Mouse (Mus musculus): ENCODE measurements around the gene Ruvbl2. TPM values are rescaled to one million over a fixed set of nuclear protein-coding genes. Genes with fewer than 3 reads are reported as not detected.

Ruvbl2 gene
- polyA plus RNA-seq, 1 experiment from 2014 or later: 137 TPM

DNA sequence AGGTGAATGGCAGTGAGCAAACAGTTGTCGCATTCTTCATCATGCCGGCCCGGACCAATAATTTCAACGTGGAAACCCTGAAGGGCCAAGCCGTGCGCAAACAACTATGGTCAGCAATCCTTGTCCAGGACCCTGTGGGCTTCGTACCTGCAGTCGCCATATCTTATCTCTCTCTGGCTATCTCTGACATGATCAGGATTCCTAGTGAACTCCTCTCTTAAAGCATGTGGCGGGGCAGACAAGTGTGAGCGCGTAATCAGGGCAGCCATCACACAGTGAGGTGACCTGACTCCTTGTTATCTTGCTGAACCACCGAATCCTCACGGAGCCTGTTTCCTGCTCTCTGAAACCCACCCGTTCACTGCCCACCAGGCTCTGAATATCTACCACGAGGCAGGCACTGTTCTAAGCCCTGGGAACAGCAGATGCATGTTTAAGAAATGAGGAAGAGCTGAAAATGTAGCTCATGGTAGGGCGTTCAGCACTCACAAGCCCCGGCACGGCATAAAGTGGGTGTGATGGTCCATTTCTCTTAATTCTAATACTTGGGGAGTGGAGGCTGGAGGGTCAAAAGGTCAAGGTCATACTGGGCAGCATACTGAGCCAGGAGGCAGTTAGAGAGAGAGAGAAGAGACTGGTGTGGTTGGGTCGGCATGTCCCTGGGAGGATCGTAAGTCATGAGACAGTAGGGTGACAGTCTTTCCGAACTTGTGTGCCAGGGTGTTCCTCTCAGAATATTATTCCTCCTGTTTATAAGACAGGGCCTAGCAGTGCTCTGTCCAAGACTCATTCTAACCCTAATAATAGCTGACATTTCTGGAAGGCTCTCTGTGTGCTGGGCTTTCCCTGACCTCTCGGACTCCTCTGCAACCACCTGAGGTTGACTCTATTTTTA, 5.9 kb upstream of the Ruvbl2 start:
- H3K36me3 ChIP-seq (ENCODE audit: control insufficient read depth, insufficient read depth): 0 out of 2 replicates have a peak, but pooled peaks cover 3% of the 10 kb centered on the region
- no peaks in the 10 kb centered on the region for H3K9me3 ChIP-seq (ENCODE audit: control insufficient read depth, low read length)
- H3K9ac ChIP-seq (replicated peaks; ENCODE audit: low read depth, low read length): no peak overlapping the region
- no peaks in the 10 kb centered on the region for H3K27me3 ChIP-seq (replicated peaks; ENCODE audit: control insufficient read depth, insufficient read depth, low read length)
- H3K27ac ChIP-seq (ENCODE audit: low read length): no peak overlapping the region
- no peak for ATAC-seq
- no peak overlapping the region for H3K4me3 ChIP-seq (replicated peaks; ENCODE audit: low read length)
- WGBS: 90% methylated on average over 22 of the region's 22 CpGs
- H3K4me1 ChIP-seq (replicated peaks; ENCODE audit: control insufficient read depth, insufficient read depth, low read length): no peaks in the 10 kb centered on the region
- no peak overlapping the region for H3K4me2 ChIP-seq (ENCODE audit: low read length)

DNA sequence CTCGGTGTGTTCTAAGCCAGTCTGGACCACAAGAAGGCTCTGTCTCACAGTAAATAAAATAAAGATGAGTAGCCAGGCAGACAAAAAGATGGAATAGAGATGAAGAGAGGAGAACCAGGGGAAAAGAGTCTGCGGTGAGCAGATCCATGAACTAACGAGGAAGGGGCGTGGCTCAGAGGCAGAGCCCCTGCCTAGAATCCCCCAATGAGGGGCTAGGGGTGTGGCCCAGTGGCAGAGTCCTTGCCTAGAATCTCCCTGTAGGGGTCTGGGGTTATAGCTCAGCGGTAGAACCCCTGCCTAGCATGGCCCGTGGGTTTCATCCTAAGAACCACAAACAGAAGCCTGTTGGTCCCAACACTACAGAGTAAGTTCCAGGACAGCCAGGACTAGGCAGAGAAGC, 850 bp downstream of the Ruvbl2 start:
- H3K36me3 ChIP-seq (ENCODE audit: control insufficient read depth, insufficient read depth): no peaks in the 10 kb centered on the region
- peaks cover 26% of the 10 kb centered on the region for H3K4me1 ChIP-seq (replicated peaks; ENCODE audit: control insufficient read depth, insufficient read depth, low read length)
- H3K27me3 ChIP-seq (replicated peaks; ENCODE audit: control insufficient read depth, insufficient read depth, low read length): no peaks in the 10 kb centered on the region
- H3K4me3 ChIP-seq (replicated peaks; ENCODE audit: low read length): no peak overlapping the region
- 28% methylated on average over 6 of the region's 6 CpGs for WGBS
- no peak overlapping the region for H3K4me2 ChIP-seq (ENCODE audit: low read length)
- no peak for ATAC-seq
- H3K27ac ChIP-seq (ENCODE audit: low read length): no peak overlapping the region
- H3K9ac ChIP-seq (replicated peaks; ENCODE audit: low read depth, low read length): no peak overlapping the region
- no peaks in the 10 kb centered on the region for H3K9me3 ChIP-seq (ENCODE audit: control insufficient read depth, low read length)

DNA sequence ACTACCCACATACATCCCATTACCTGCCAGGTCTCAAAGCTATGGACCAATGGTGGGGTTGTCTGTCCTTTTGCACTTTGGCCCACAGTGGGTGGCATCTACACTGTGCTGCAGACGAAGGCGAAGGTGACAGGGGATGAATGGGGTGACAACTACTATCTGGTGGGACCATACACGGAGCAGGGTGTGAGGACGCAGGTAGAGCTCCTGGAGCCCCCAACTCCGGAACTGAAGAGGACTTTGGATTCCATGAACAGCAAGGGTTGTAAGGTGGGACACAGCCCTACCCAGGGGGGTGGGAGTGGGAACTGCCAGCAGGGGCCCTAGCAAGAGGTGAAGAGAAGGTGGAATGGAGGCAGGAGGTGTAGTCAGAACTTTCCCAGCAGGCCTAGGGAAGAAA, 1.5 kb downstream of the Ruvbl2 start:
- 92% methylated on average over 5 of the region's 5 CpGs for WGBS
- Histone ChIP-seq H3K9ac (replicated peaks; ENCODE audit: low read depth, low read length) (no peak overlapping the region), H3K9me3 (ENCODE audit: control insufficient read depth, low read length) (no peaks in the 10 kb centered on the region), H3K4me2 (ENCODE audit: low read length) (no peak overlapping the region), H3K27ac (ENCODE audit: low read length) (no peak overlapping the region), H3K4me3 (replicated peaks; ENCODE audit: low read length) (no peak overlapping the region), H3K4me1 (replicated peaks; ENCODE audit: control insufficient read depth, insufficient read depth, low read length) (peaks cover 26% of the 10 kb centered on the region), H3K36me3 (ENCODE audit: control insufficient read depth, insufficient read depth) (no peaks in the 10 kb centered on the region), H3K27me3 (replicated peaks; ENCODE audit: control insufficient read depth, insufficient read depth, low read length) (no peaks in the 10 kb centered on the region)
- ATAC-seq: no peak

DNA sequence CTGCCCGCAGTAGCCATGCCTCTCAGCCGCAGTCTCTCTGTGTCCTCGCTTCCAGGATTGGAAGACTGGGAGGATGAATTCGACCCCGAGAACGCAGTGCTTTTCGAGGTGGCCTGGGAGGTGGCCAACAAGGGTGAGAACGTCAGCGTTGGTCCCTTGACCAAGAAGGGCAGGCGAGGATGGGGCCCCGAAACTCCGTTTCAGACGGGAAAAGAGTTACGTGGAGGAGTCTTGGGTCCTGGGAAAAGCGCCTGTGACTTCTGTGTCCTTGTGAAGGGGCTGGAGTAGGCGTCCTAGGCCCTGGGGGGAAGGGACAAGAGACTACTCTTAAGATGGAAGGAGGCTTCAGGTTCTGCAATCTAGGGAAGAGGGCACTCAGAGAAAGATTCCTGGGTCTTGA, 2.9 kb downstream of the Ruvbl2 start:
- Histone ChIP-seq H3K9ac (replicated peaks; ENCODE audit: low read depth, low read length) (peak overlapping the region; percentile 79), H3K4me1 (replicated peaks; ENCODE audit: control insufficient read depth, insufficient read depth, low read length) (peaks cover 26% of the 10 kb centered on the region), H3K4me2 (ENCODE audit: low read length) (peak overlapping the region; percentile 83), H3K9me3 (ENCODE audit: control insufficient read depth, low read length) (no peaks in the 10 kb centered on the region), H3K4me3 (replicated peaks; ENCODE audit: low read length) (peak overlapping the region; percentile 62), H3K36me3 (ENCODE audit: control insufficient read depth, insufficient read depth) (peaks cover 3% of the 10 kb centered on the region; the same call in 1 of the 2 replicates), H3K27me3 (replicated peaks; ENCODE audit: control insufficient read depth, insufficient read depth, low read length) (no peaks in the 10 kb centered on the region), H3K27ac (ENCODE audit: low read length) (peak overlapping the region; percentile 41; the same call in 1 of the 2 replicates)
- peak; percentile 21 for ATAC-seq
- under 1% methylated on average over 16 of the region's 16 CpGs for WGBS

DNA sequence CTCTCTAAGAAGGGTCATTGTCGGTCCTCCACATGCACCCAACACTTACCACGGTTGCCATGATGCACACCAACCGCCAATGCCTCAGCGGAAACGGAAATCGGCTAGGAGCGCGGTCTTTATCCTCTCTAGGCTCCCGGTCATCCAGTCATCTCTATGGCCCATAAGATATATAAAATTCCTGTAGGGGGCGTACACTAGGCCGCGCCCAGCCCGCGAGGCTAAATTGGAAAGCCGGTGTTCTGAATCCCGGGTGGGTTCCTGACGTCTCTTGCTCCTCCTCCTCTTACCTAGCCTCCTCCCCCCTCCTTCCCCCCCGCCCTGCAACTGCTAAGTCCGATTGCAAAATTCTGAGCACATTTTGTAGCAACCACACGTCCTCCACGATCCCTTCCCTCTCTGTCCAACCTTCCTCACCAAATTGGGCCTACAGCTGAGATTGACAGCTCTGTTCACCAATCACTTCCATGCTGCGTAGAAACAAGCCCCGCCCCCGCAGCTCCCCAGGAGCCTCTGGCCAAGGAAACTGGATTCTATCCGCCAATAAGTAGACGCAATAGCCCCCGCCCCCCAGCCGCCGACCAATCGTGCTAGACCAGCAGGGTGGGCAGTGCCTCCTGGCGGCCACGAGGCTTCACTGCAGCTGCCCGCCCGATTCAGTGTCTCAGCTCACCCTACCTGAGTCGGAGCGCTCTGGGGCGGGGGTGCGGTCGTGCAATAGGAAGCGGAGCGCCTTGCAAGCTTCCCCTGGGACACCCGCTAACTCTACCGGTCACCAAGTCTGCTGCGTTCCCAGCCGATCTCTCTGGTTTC, 3.5 kb downstream of the Ruvbl2 start, which contains the start of gene Gys1:
TSS of gene Gys1 (plus strand) at position 642 of the 813 bp plus-strand sequence.
- Histone ChIP-seq H3K9ac (replicated peaks; ENCODE audit: low read depth, low read length) (peak within 1 kb of the TSS; percentile 79), H3K36me3 (ENCODE audit: control insufficient read depth, insufficient read depth) (peaks cover 4% of the 10 kb centered on the region; the same call in 1 of the 2 replicates), H3K27me3 (replicated peaks; ENCODE audit: control insufficient read depth, insufficient read depth, low read length) (no peaks in the 10 kb centered on the region), H3K9me3 (ENCODE audit: control insufficient read depth, low read length) (no peaks in the 10 kb centered on the region), H3K4me3 (replicated peaks; ENCODE audit: low read length) (peak within 1 kb of the TSS; percentile 66), H3K27ac (ENCODE audit: low read length) (peak within 1 kb of the TSS; percentile 80), H3K4me2 (ENCODE audit: low read length) (peak within 1 kb of the TSS; percentile 91), H3K4me1 (replicated peaks; ENCODE audit: control insufficient read depth, insufficient read depth, low read length) (peaks cover 26% of the 10 kb centered on the region)
- WGBS: under 1% methylated on average over 45 of the region's 45 CpGs
- peak; percentile 98 for ATAC-seq

DNA sequence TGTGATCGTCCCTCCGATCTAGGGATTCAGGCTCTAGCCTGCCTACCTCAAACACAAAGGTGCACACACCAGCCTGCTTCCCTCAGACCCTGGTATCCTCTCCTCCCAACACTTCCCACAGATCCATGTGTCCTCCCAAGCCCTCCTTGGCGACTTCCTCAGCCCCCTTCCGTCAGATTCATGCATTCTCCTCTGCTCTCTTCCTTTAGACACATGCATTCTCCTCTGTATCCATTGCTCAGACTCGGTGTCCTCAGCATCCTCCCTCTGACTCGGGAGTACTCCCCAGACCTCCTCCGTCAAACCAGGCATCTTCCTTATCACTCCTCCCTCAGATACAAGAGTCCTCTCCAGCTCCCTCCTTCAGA, 4.1 kb downstream of the Ruvbl2 start:
- Histone ChIP-seq H3K27ac (ENCODE audit: low read length) (peak overlapping the region; percentile 80), H3K4me2 (ENCODE audit: low read length) (peak overlapping the region; percentile 91), H3K9me3 (ENCODE audit: control insufficient read depth, low read length) (no peaks in the 10 kb centered on the region), H3K36me3 (ENCODE audit: control insufficient read depth, insufficient read depth) (peaks cover 4% of the 10 kb centered on the region; the same call in 1 of the 2 replicates), H3K4me3 (replicated peaks; ENCODE audit: low read length) (peak overlapping the region; percentile 66), H3K9ac (replicated peaks; ENCODE audit: low read depth, low read length) (peak overlapping the region; percentile 78), H3K27me3 (replicated peaks; ENCODE audit: control insufficient read depth, insufficient read depth, low read length) (no peaks in the 10 kb centered on the region), H3K4me1 (replicated peaks; ENCODE audit: control insufficient read depth, insufficient read depth, low read length) (peaks cover 26% of the 10 kb centered on the region)
- ATAC-seq: no peak
- under 1% methylated on average over 7 of the region's 7 CpGs for whole genome bisulfite sequencing

DNA sequence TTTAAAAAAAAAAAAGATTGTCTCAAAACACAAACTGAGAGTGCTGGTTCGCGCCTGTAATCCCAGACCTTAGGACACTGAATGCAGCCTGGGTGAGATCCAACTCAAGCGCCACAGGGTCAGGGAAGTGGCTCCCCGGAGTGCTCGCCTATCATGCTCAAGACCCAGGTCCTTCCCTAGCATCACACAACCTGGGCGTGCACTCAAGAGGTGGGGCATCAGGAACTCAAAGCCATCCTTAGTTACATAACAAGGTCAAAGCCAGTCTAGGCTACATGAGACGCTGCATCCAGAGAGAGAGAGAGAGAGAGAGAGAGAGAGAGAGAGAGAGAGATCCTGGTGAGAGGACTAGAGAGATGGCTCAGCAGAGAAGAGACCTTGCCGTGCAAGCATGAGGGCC, 11.3 kb downstream of the Ruvbl2 start:
- H3K27ac ChIP-seq (ENCODE audit: low read length): no peak overlapping the region
- H3K9me3 ChIP-seq (ENCODE audit: control insufficient read depth, low read length): no peaks in the 10 kb centered on the region
- no peak overlapping the region for H3K4me2 ChIP-seq (ENCODE audit: low read length)
- H3K4me1 ChIP-seq (replicated peaks; ENCODE audit: control insufficient read depth, insufficient read depth, low read length): no peaks in the 10 kb centered on the region
- WGBS: 93% methylated on average over 8 of the region's 8 CpGs
- no peaks in the 10 kb centered on the region for H3K27me3 ChIP-seq (replicated peaks; ENCODE audit: control insufficient read depth, insufficient read depth, low read length)
- no peak for ATAC-seq
- no peak overlapping the region for H3K9ac ChIP-seq (replicated peaks; ENCODE audit: low read depth, low read length)
- H3K4me3 ChIP-seq (replicated peaks; ENCODE audit: low read length): no peak overlapping the region
- peaks cover 24% of the 10 kb centered on the region for H3K36me3 ChIP-seq (ENCODE audit: control insufficient read depth, insufficient read depth)

DNA sequence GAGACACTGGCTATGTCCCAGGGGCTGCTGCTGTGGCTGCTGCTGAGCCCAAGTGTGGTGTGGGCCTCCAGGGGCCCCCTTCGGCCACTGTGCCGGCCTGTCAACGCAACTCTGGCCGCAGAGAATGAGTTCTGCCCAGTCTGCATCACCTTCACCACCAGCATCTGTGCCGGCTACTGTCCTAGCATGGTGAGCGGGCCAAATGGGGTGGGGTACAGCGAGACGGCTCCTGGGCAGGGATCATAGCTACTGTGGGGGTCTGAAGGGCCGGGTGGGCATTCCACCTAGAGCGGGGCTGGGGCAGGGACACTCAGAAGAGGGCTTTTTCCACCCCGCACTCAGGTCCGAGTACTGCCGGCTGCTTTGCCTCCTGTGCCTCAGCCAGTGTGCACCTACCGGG, 16.7 kb downstream of the Ruvbl2 start:
- H3K9ac ChIP-seq (replicated peaks; ENCODE audit: low read depth, low read length): no peak overlapping the region
- H3K27ac ChIP-seq (ENCODE audit: low read length): no peak overlapping the region
- WGBS: 92% methylated on average over 14 of the region's 14 CpGs
- no peak overlapping the region for H3K4me2 ChIP-seq (ENCODE audit: low read length)
- H3K9me3 ChIP-seq (ENCODE audit: control insufficient read depth, low read length): no peaks in the 10 kb centered on the region
- no peaks in the 10 kb centered on the region for H3K4me1 ChIP-seq (replicated peaks; ENCODE audit: control insufficient read depth, insufficient read depth, low read length)
- ATAC-seq: no peak
- H3K27me3 ChIP-seq (replicated peaks; ENCODE audit: control insufficient read depth, insufficient read depth, low read length): peaks cover 23% of the 10 kb centered on the region
- H3K36me3 ChIP-seq (ENCODE audit: control insufficient read depth, insufficient read depth): peaks cover 27% of the 10 kb centered on the region
- H3K4me3 ChIP-seq (replicated peaks; ENCODE audit: low read length): no peak overlapping the region

DNA sequence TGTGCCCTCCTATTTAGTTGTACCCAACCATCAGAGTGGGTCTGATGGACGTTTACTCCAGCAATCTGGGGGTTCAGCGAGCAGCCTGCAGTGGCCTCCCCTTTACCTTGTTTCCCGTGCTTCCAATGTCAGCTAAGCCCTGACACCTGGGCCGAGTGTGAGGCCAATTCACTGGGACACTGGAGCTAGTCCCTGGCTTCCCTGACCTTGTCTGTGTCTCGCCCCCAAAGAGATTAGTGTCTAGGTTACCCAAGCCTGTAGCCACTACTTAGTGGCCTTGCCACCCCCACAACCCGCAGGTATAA, 17.3 kb downstream of the Ruvbl2 start, which contains the start of gene Lhb:
TSS of gene Lhb (plus strand) at position 206 of the 305 bp plus-strand sequence.
- H3K4me1 ChIP-seq (replicated peaks; ENCODE audit: control insufficient read depth, insufficient read depth, low read length): no peaks in the 10 kb centered on the region
- no peak within 1 kb of the TSS for H3K27ac ChIP-seq (ENCODE audit: low read length)
- peaks cover 27% of the 10 kb centered on the region for H3K36me3 ChIP-seq (ENCODE audit: control insufficient read depth, insufficient read depth)
- peaks cover 29% of the 10 kb centered on the region for H3K27me3 ChIP-seq (replicated peaks; ENCODE audit: control insufficient read depth, insufficient read depth, low read length)
- ATAC-seq: no peak
- H3K4me2 ChIP-seq (ENCODE audit: low read length): no peak within 1 kb of the TSS
- no peak within 1 kb of the TSS for H3K9ac ChIP-seq (replicated peaks; ENCODE audit: low read depth, low read length)
- H3K9me3 ChIP-seq (ENCODE audit: control insufficient read depth, low read length): no peaks in the 10 kb centered on the region
- WGBS: 59% methylated on average over 6 of the region's 6 CpGs
- H3K4me3 ChIP-seq (replicated peaks; ENCODE audit: low read length): no peak within 1 kb of the TSS
